Mouse (Mus musculus) activated CD4-positive, CD25-positive, alpha-beta regulatory T cell, adult 4 months (primary cell): ENCODE results near the gene Olfr952. TPM values are rescaled to one million over a fixed set of nuclear protein-coding genes. Genes with fewer than 3 reads are reported as not detected.

Source experiments
- ATAC-seq: one replicate; pipeline ENCODE4 v1.8.0; 2017
- polyA plus RNA-seq, 2 experiments: library from polyadenylated mRNA; unstranded; fragments of 100-300 nt; shearing (Covaris generic); gene quantifications; one replicate each; pipeline ENCODE4 v1.2.1; 2017

The Olfr952 gene
- not detected for polyA plus RNA-seq

GRCm38 (mm10) chr9:39427048-39427447 lies at the start of gene Olfr952:
Gene Olfr952, minus strand, starts transcription at chr9:39427148.
- ATAC-seq = no peak

- no peak for ATAC-seq
Observed at GRCm38 (mm10) chr9:39471844-39472243, 44.9 kb upstream of the Olfr952 start, which contains the start of gene Olfr955. Gene Olfr955, minus strand, starts transcription at chr9:39471944.

DNA sequence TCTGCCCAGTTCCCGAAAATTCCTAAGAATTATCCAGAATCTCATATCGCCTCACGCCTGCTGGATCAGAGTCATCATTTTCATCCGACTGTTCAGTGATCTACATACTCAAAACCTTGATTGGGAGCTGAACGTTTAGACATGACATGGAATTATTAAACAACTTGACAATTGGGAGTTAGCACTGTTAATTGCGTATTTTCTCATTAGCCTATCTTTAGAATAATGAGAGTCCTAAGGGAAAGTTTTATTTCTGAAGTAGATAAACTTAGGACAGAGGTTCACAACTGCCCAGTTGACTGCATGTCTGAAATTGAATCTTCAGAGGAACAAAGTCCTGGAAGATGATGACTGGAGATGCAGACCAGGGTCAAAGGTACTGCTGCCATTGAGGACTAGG lies 29.5 kb upstream of the Olfr952 start, which contains the start of gene Olfr954:
Gene Olfr954, plus strand, starts transcription at position 301 of the 400 bp plus-strand sequence.
- no peak for ATAC-seq

- ATAC-seq = no peak
Observed at GRCm38 (mm10) chr9:39387110-39387509, 39.8 kb downstream of the Olfr952 start, which contains the start of gene Olfr951. Gene Olfr951, plus strand, starts transcription at chr9:39387410.

Other genes with a start within 250 kb of the Olfr952 start
- not detected for gene Olfr944, start 225.2 kb downstream of the Olfr952 start, polyA plus RNA-seq
- gene Olfr1537, start 177.2 kb downstream of the Olfr952 start, polyA plus RNA-seq = not detected
- not detected for gene Olfr945, start 150.3 kb downstream of the Olfr952 start, polyA plus RNA-seq
- gene Olfr948, start 101.1 kb downstream of the Olfr952 start, polyA plus RNA-seq = not detected
- not detected for gene Olfr951, start 39.7 kb downstream of the Olfr952 start, polyA plus RNA-seq
- under 1 TPM in 1 of 2 experiments, not detected in 1; 0.16 TPM for gene Olfr954, start 29.6 kb upstream of the Olfr952 start, polyA plus RNA-seq
- not detected for gene Olfr955, start 44.8 kb upstream of the Olfr952 start, polyA plus RNA-seq
- not detected for gene Olfr44, start 66.8 kb upstream of the Olfr952 start, polyA plus RNA-seq
- not detected for gene Olfr957, start 88.7 kb upstream of the Olfr952 start, polyA plus RNA-seq
- gene Olfr958, start 126.9 kb upstream of the Olfr952 start, polyA plus RNA-seq = not detected
- not detected for gene Olfr959, start 148.4 kb upstream of the Olfr952 start, polyA plus RNA-seq
- not detected for gene AW551984, start 177.3 kb upstream of the Olfr952 start, polyA plus RNA-seq
- gene Olfr148, start 183.5 kb upstream of the Olfr952 start, polyA plus RNA-seq = not detected
- not detected for gene Olfr960, start 194.2 kb upstream of the Olfr952 start, polyA plus RNA-seq
- under 1 TPM in 1 of 2 experiments, not detected in 1; 0.18 TPM for gene Olfr961, start 217.9 kb upstream of the Olfr952 start, polyA plus RNA-seq
- not detected for gene Olfr963, start 240.1 kb upstream of the Olfr952 start, polyA plus RNA-seq